In genomic region chr7:73637810-73638125, GRCm38 (mm10) we compare ENCODE assay signal across 12 mouse cellular contexts.
A peak's percentile ranks its signal among the peaks of the same experiment; 100 is the strongest.
DNase-seq lines count a peak whose midpoint lies in the region; ATAC-seq and TF ChIP-seq lines count a peak whose summit lies in the region.
"Had no signal": no experiment of that assay in that cellular context is flagged by ENCODE, and none has a peak within 500 bp of the region (broad histone marks: within the 10 kb centered on the region; RNA-seq: fewer than 3 reads in every experiment).

No protein-coding gene starts in this region.

- ATAC-seq in forebrain, embryonic 13.5 days: peak; percentile 96
- peak; percentile 94 for ATAC-seq in inflammation-experienced regulatory T-cells, adult 6 months
- ATAC-seq in neural tube, embryonic 15.5 days (ENCODE audit: low FRiP score): peak; percentile 74
- ATAC-seq in liver, embryonic 12.5 days: no peak
- ATAC-seq in intestine, postnatal 0 days: no peak

- peak; percentile 50 to 80 for DNase-seq in left cerebral cortex, postnatal 14 days (ENCODE audit: low spot score in 2 of 2)
- no peak for DNase-seq in left cerebral cortex, postnatal 4 days
- no peak for DNase-seq in kidney, postnatal 25 days
- DNase-seq: kidney, postnatal 14 days had no signal

- H3K4me2 ChIP-seq in forebrain, embryonic 13.5 days: peak overlapping the region; percentile 5; the same call in 1 of the 2 replicates
- H3K4me2 ChIP-seq in neural tube, embryonic 15.5 days: no peak overlapping the region
- H3K4me2 ChIP-seq in liver, embryonic 12.5 days: no peak overlapping the region
- no peak overlapping the region for H3K4me2 ChIP-seq in intestine, postnatal 0 days (replicated peaks; ENCODE audit: low read depth)
- H3K4me2 ChIP-seq: embryonic facial prominence, embryonic 12.5 days; limb, embryonic 13.5 days; stomach, embryonic 15.5 days had no signal

- WGBS in forebrain, embryonic 13.5 days: 5% methylated on average over 4 of the region's 4 CpGs
- 8% methylated on average over 4 of the region's 4 CpGs for WGBS in neural tube, embryonic 15.5 days
- WGBS in liver, embryonic 12.5 days (ENCODE audit: insufficient replicate concordance): 68% methylated on average over 4 of the region's 4 CpGs
- 76% methylated on average over 4 of the region's 4 CpGs for WGBS in intestine, postnatal 0 days

- peaks cover 54% of the 10 kb centered on the region for H3K4me1 ChIP-seq in forebrain, embryonic 13.5 days
- H3K4me1 ChIP-seq in neural tube, embryonic 15.5 days: peaks cover 15% of the 10 kb centered on the region
- no peaks in the 10 kb centered on the region for H3K4me1 ChIP-seq in liver, embryonic 12.5 days
- no peaks in the 10 kb centered on the region for H3K4me1 ChIP-seq in intestine, postnatal 0 days (replicated peaks; ENCODE audit: control insufficient read depth, insufficient read depth, low read length)
- H3K4me1 ChIP-seq: limb, embryonic 13.5 days; stomach, embryonic 15.5 days had no signal

- H3K27me3 ChIP-seq in forebrain, embryonic 13.5 days: no peaks in the 10 kb centered on the region
- 0 out of 2 replicates have a peak, but pooled peaks cover 3% of the 10 kb centered on the region for H3K27me3 ChIP-seq in neural tube, embryonic 15.5 days (replicated peaks)
- no peaks in the 10 kb centered on the region for H3K27me3 ChIP-seq in liver, embryonic 12.5 days (replicated peaks)
- no peaks in the 10 kb centered on the region for H3K27me3 ChIP-seq in intestine, postnatal 0 days (replicated peaks; ENCODE audit: control insufficient read depth, insufficient read depth, low read length)
- H3K27me3 ChIP-seq: embryonic facial prominence, embryonic 12.5 days; limb, embryonic 13.5 days; stomach, embryonic 15.5 days had no signal

- H3K9me3 ChIP-seq in forebrain, embryonic 13.5 days (replicated peaks): no peaks in the 10 kb centered on the region
- no peaks in the 10 kb centered on the region for H3K9me3 ChIP-seq in neural tube, embryonic 15.5 days (replicated peaks)
- H3K9me3 ChIP-seq in liver, embryonic 12.5 days (replicated peaks): no peaks in the 10 kb centered on the region
- H3K9me3 ChIP-seq in intestine, postnatal 0 days (ENCODE audit: control insufficient read depth): no peaks in the 10 kb centered on the region
- H3K9me3 ChIP-seq: embryonic facial prominence, embryonic 12.5 days; limb, embryonic 13.5 days; stomach, embryonic 15.5 days had no signal

- H3K36me3 ChIP-seq in forebrain, embryonic 13.5 days (ENCODE audit: poor library complexity, severe bottlenecking): no peaks in the 10 kb centered on the region
- H3K36me3 ChIP-seq in neural tube, embryonic 15.5 days: no peaks in the 10 kb centered on the region
- H3K36me3 ChIP-seq in liver, embryonic 12.5 days: no peaks in the 10 kb centered on the region
- H3K36me3 ChIP-seq in intestine, postnatal 0 days (ENCODE audit: control insufficient read depth, insufficient read depth): no peaks in the 10 kb centered on the region
- H3K36me3 ChIP-seq: embryonic facial prominence, embryonic 12.5 days; limb, embryonic 13.5 days; stomach, embryonic 15.5 days had no signal

- H3K27ac ChIP-seq in forebrain, embryonic 13.5 days: peak overlapping the region; percentile 89
- H3K27ac ChIP-seq in neural tube, embryonic 15.5 days (replicated peaks): no peak overlapping the region; the same call in 1 of the 2 replicates
- H3K27ac ChIP-seq in liver, embryonic 12.5 days: no peak overlapping the region
- no peak overlapping the region for H3K27ac ChIP-seq in intestine, postnatal 0 days (ENCODE audit: low read depth, low read length)
- H3K27ac ChIP-seq: embryonic facial prominence, embryonic 12.5 days; limb, embryonic 13.5 days; stomach, embryonic 15.5 days had no signal

- H3K9ac ChIP-seq in forebrain, embryonic 13.5 days: no peak overlapping the region
- no peak overlapping the region for H3K9ac ChIP-seq in neural tube, embryonic 15.5 days (replicated peaks)
- H3K9ac ChIP-seq in liver, embryonic 12.5 days: no peak overlapping the region
- no peak overlapping the region for H3K9ac ChIP-seq in intestine, postnatal 0 days (ENCODE audit: low read depth, low read length)
- H3K9ac ChIP-seq: embryonic facial prominence, embryonic 12.5 days; limb, embryonic 13.5 days; stomach, embryonic 15.5 days had no signal

- intact Hi-C loops in left cerebral cortex, postnatal 14 days (cut with DNase I): no loop called here
- intact Hi-C loops in left cerebral cortex, postnatal 4 days (cut with DNase I): no loop called here

- TF ChIP-seq CTCF in intestine, postnatal 0 days (IDR thresholded peaks at IDR 0.05; ENCODE audit: low read depth): no peak

- no peak overlapping the region for H3K4me3 ChIP-seq in forebrain, embryonic 13.5 days
- H3K4me3 ChIP-seq in neural tube, embryonic 15.5 days (replicated peaks): no peak overlapping the region
- H3K4me3 ChIP-seq in liver, embryonic 12.5 days: no peak overlapping the region
- no peak overlapping the region for H3K4me3 ChIP-seq in intestine, postnatal 0 days (ENCODE audit: low read depth, low read length)
- H3K4me3 ChIP-seq: embryonic facial prominence, embryonic 12.5 days; limb, embryonic 13.5 days; stomach, embryonic 15.5 days had no signal

Comparison
In these comparisons a context has a peak if more than half of its experiments do, and no peak if none do; other contexts are left out.
1. DNase-seq: peak in left cerebral cortex, postnatal 14 days (2 of 2); none in left cerebral cortex, postnatal 4 days (single experiment) and kidney, postnatal 25 days (0 of 2).
2. ATAC-seq: peak in forebrain, embryonic 13.5 days (single experiment), inflammation-experienced regulatory T-cells, adult 6 months (single experiment) and neural tube, embryonic 15.5 days (single experiment); none in liver, embryonic 12.5 days (single experiment) and intestine, postnatal 0 days (single experiment).